Mouse (Mus musculus) ES-E14 (cell line): ENCODE measurements at regions not wholly inside any gene's neighbourhood (a gene's known extent, or its start where the extent isn't known, plus 50 kb on each side); places are given as distances from the start of the nearest gene placed in this dataset.

Source experiments
- CHD2 ChIP-seq: IDR thresholded peaks from 2 replicates; pipeline ENCODE4 v1.6.1; 2014; ENCODE audit warnings: mild to moderate bottlenecking, low read depth, low read length, inconsistent platforms
- HCFC1 ChIP-seq: IDR thresholded peaks from 2 replicates; pipeline ENCODE4 v1.6.1; 2012; ENCODE audit warnings: low read length, inconsistent platforms, borderline replicate concordance; ENCODE audit not compliant: insufficient read depth
- MAFK ChIP-seq: IDR thresholded peaks from 2 replicates; pipeline ENCODE4 v1.6.1; 2014; ENCODE audit warnings: mild to moderate bottlenecking, low read depth, low read length, inconsistent platforms; ENCODE audit not compliant: insufficient read depth
- ZC3H11A ChIP-seq: IDR thresholded peaks from 2 replicates; pipeline ENCODE4 v1.6.1; 2012; ENCODE audit warnings: low read depth, mild to moderate bottlenecking, inconsistent platforms, low read length, borderline replicate concordance
- ZNF384 ChIP-seq: IDR thresholded peaks from 2 replicates; pipeline ENCODE4 v1.6.1; 2012; ENCODE audit warnings: low read depth, low read length, inconsistent platforms

- TF ChIP-seq MAFK (no peak), HCFC1 (no peak), ZC3H11A (no peak), ZNF384 (no peak), CHD2 (no peak)
Measured at GRCm38 (mm10) chr14:58392055-58392726, 321.8 kb downstream of the Fgf9 start.
